Mouse (Mus musculus) erythroblast, embryonic 14.5 days (primary cell): ENCODE measurements around the gene Plekhg1. TPM values are rescaled to one million over a fixed set of nuclear protein-coding genes. Genes with fewer than 3 reads are reported as not detected.

Source experiments
- H3K27me3 ChIP-seq: 2 replicates; pipeline ENCODE4 v1.6.1; 2012; ENCODE audit warnings: inconsistent platforms; ENCODE audit not compliant: control insufficient read depth
- H3K36me3 ChIP-seq: 2 replicates; pipeline ENCODE4 v1.6.1; 2012; ENCODE audit warnings: mild to moderate bottlenecking, inconsistent platforms; ENCODE audit not compliant: control insufficient read depth
- H3K4me1 ChIP-seq: 2 replicates; pipeline ENCODE4 v1.6.1; 2012; ENCODE audit warnings: inconsistent platforms; ENCODE audit not compliant: control insufficient read depth
- H3K4me3 ChIP-seq: replicated peaks from 2 replicates; pipeline ENCODE3; 2012; ENCODE audit warnings: moderate library complexity, mild to moderate bottlenecking, inconsistent platforms
- H3K9me3 ChIP-seq: 2 replicates; pipeline ENCODE4 v1.6.1; 2012; ENCODE audit warnings: low read length, inconsistent platforms, mixed read lengths; ENCODE audit not compliant: control insufficient read depth
- GATA1 ChIP-seq: IDR thresholded peaks from 2 replicates; pipeline ENCODE4 v1.6.1; 2012; ENCODE audit warnings: low read length, inconsistent platforms, mixed read lengths
- TAL1 ChIP-seq: IDR thresholded peaks from 3 replicates; pipeline ENCODE4 v1.6.1; 2012; ENCODE audit warnings: low read length, inconsistent platforms, mixed read lengths
- polyA plus RNA-seq: library from polyadenylated mRNA; stranded (reverse); fragments of >175 nt; gene quantifications from 2 replicates; pipeline ENCODE4 v1.2.3, GENCODE M21; 2012

Plekhg1 gene
- polyA plus RNA-seq, 1 experiment = not detected

GRCm38 (mm10) chr10:3834060-3834459, 93.9 kb downstream of the Plekhg1 start:
- Histone ChIP-seq H3K27me3 (no peaks in the 10 kb centered on the region), H3K4me1 (no peaks in the 10 kb centered on the region), H3K4me3 (no peak overlapping the region), H3K36me3 (no peaks in the 10 kb centered on the region), H3K9me3 (no peaks in the 10 kb centered on the region)
- no peak for TF ChIP-seq GATA1
- TF ChIP-seq TAL1 = no peak

DNA sequence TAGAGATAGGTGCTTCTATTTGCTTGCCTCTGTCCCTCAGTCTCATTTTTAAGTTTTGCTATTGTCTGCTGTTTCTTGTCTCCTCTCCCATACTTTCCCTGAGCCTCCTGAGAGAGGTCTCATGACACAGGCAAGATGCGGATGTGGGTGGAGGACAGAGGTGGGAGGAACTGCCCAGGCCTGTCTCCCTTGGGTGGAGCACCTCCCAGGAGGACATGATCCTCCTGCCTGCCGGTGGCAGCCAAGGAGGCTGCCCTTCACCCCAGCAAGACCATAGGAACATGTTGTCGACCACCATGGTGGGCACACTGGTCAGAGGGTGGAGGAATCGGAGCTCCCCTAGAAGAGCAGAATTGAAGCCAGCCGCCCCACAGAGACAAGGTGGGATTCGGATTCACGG, 94.5 kb downstream of the Plekhg1 start:
- Histone ChIP-seq H3K27me3 (no peaks in the 10 kb centered on the region), H3K4me1 (no peaks in the 10 kb centered on the region), H3K36me3 (no peaks in the 10 kb centered on the region), H3K4me3 (no peak overlapping the region), H3K9me3 (no peaks in the 10 kb centered on the region)
- no peak for TF ChIP-seq GATA1
- no peak for TF ChIP-seq TAL1

GRCm38 (mm10) chr10:3835616-3836015, 95.5 kb downstream of the Plekhg1 start:
- H3K4me1 ChIP-seq = no peaks in the 10 kb centered on the region
- no peaks in the 10 kb centered on the region for H3K9me3 ChIP-seq
- no peaks in the 10 kb centered on the region for H3K27me3 ChIP-seq
- H3K36me3 ChIP-seq = no peaks in the 10 kb centered on the region
- no peak overlapping the region for H3K4me3 ChIP-seq
- TF ChIP-seq GATA1 = no peak
- TF ChIP-seq TAL1 = no peak

GRCm38 (mm10) chr10:3839748-3840432, 99.7 kb downstream of the Plekhg1 start:
- Histone ChIP-seq H3K27me3 (no peaks in the 10 kb centered on the region), H3K36me3 (no peaks in the 10 kb centered on the region), H3K4me3 (no peak overlapping the region), H3K4me1 (no peaks in the 10 kb centered on the region), H3K9me3 (no peaks in the 10 kb centered on the region)
- no peak for TF ChIP-seq TAL1
- no peak for TF ChIP-seq GATA1

- TF ChIP-seq GATA1 (no peak), TAL1 (no peak)
- H3K36me3 ChIP-seq = no peaks in the 10 kb centered on the region
- no peaks in the 10 kb centered on the region for H3K4me1 ChIP-seq
- H3K27me3 ChIP-seq = no peaks in the 10 kb centered on the region
- no peaks in the 10 kb centered on the region for H3K9me3 ChIP-seq
- no peak overlapping the region for H3K4me3 ChIP-seq
These were observed 104.3 kb downstream of the Plekhg1 start for GRCm38 (mm10) chr10:3844430-3844829.

GRCm38 (mm10) chr10:3847021-3847420, 106.9 kb downstream of the Plekhg1 start:
- H3K9me3 ChIP-seq = no peaks in the 10 kb centered on the region
- no peaks in the 10 kb centered on the region for H3K27me3 ChIP-seq
- no peaks in the 10 kb centered on the region for H3K4me1 ChIP-seq

DNA sequence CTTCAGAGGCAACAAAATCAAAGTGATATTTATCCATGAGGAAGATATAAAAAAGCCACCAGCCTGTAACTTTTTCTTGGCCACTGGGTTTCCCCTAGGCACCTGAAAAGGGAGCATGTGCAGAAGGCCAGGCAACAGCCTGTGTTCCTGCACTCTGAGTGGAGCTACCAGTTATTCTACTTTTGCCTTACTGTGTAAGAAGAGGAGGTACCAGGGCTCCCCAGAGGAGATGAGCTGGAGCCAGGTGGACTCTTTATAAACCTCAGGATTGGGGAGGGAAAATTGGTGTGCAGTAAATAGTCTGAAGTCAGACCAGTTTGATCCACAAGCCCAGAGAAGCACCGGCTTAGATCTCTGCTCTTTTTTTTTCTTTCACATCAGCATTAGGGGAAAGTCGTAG, 111.3 kb downstream of the Plekhg1 start:
- H3K4me1 ChIP-seq = no peaks in the 10 kb centered on the region
- no peak for TF ChIP-seq TAL1
- no peak for TF ChIP-seq GATA1
- H3K4me3 ChIP-seq = no peak overlapping the region
- H3K27me3 ChIP-seq = no peaks in the 10 kb centered on the region
- no peaks in the 10 kb centered on the region for H3K36me3 ChIP-seq
- H3K9me3 ChIP-seq = no peaks in the 10 kb centered on the region

More at GRCm38 (mm10) chr10:3847021-3847420, 106.9 kb downstream of the Plekhg1 start:
- Histone ChIP-seq H3K4me3 (no peak overlapping the region), H3K36me3 (no peaks in the 10 kb centered on the region)
- TF ChIP-seq TAL1 = no peak
- TF ChIP-seq GATA1 = no peak

DNA sequence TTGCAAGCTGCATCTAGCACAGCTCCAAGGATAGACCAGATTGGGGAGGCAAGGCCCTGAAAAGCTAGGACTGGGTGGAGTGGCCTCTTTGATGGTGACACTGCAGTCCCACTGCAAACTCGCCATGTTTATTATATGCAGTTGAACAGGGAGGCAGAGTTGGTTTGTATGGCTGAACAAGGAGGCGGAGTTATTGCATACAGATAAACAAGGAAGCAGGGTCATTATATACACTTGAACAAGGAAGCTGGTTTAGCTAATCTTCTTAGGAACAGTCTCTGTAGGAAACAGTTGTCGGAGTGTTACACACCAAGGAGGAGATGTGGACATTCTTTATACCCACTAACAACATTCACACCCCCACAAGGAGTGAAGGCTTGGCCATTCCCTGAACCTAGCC, 112.6 kb downstream of the Plekhg1 start:
- no peaks in the 10 kb centered on the region for H3K9me3 ChIP-seq
- no peak overlapping the region for H3K4me3 ChIP-seq
- H3K4me1 ChIP-seq = no peaks in the 10 kb centered on the region
- TF ChIP-seq GATA1 (no peak), TAL1 (no peak)
- no peaks in the 10 kb centered on the region for H3K36me3 ChIP-seq
- H3K27me3 ChIP-seq = no peaks in the 10 kb centered on the region

- H3K9me3 ChIP-seq = no peaks in the 10 kb centered on the region
- H3K36me3 ChIP-seq = no peaks in the 10 kb centered on the region
- TF ChIP-seq TAL1 = no peak
- no peak for TF ChIP-seq GATA1
- H3K4me1 ChIP-seq = no peaks in the 10 kb centered on the region
- H3K4me3 ChIP-seq = no peak overlapping the region
- H3K27me3 ChIP-seq = no peaks in the 10 kb centered on the region
These were observed 117.7 kb downstream of the Plekhg1 start for GRCm38 (mm10) chr10:3857912-3858311.

DNA sequence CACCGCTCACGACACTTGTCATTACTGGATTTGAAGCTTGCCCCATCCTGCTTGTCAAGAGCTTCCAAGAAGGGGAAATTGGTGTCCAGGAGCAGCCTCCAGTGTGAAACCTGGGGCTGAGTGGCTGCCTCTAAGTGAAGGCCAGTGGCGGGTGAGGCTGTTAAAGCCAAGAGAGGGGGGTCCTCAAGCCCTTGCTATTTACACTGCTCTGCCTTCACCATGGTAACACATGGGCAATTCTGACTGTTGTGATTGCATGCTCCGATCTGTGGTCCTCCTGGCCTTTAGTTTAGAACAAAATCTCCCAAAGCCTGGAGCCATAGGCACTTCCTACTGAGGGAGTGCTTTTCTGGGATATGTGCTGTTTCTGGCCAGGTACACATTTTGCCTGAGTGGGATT, 118.3 kb downstream of the Plekhg1 start:
- Histone ChIP-seq H3K9me3 (no peaks in the 10 kb centered on the region), H3K4me1 (no peaks in the 10 kb centered on the region), H3K36me3 (no peaks in the 10 kb centered on the region), H3K4me3 (no peak overlapping the region), H3K27me3 (no peaks in the 10 kb centered on the region)
- TF ChIP-seq GATA1 = no peak
